Mouse (Mus musculus) thymus, adult 2 months (tissue): ENCODE results near the gene Ncln.
A peak's percentile ranks its signal among the peaks of the same experiment; 100 is the strongest.

Experiments used
- CTCF ChIP-seq: fragments of 200-500 bp; IDR thresholded peaks from 2 replicates; pipeline ENCODE4 v1.5.1; 2012; ENCODE audit warnings: mild to moderate bottlenecking, control low read depth, low read length, moderate library complexity, borderline replicate concordance; ENCODE audit not compliant: control insufficient read depth, poor library complexity, insufficient read depth; ENCODE audit errors: extremely low read depth
- POLR2A ChIP-seq: fragments of 200-500 bp; IDR thresholded peaks from 2 replicates; pipeline ENCODE4 v1.6.1; 2012; ENCODE audit warnings: mild to moderate bottlenecking, low read length, control low read depth, moderate library complexity; ENCODE audit not compliant: control insufficient read depth, poor library complexity, insufficient read depth; ENCODE audit errors: extremely low read depth

DNA sequence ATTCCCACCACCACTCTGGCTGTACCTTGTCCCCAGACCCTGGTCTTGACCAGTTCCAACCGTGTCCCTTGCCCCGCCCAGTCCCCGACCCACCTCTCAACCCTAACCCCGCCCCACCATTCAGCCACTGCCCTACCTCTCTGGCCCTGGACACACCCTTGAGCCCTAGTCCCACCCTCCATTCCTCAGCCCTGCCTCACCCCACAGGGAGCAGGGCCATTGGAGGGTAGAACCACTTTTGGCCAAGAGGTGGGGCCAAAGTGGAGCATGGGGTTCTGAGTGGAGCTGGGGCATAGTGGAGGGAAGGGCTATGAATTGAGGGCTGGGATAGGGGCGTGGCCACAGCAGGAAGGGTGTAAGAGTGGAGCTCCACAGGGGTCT is 30.9 kb downstream of the Ncln start:
- no peak for TF ChIP-seq POLR2A
- TF ChIP-seq CTCF: 0 out of 2 replicates have a peak, but pooled peaks have one; percentile 12
